Mouse (Mus musculus) C2C12 (cell line): ENCODE results near the gene Glod4.

ENCODE experiments used
- CEBPB ChIP-seq: IDR thresholded peaks from one replicate; pipeline ENCODE4 v1.6.1; 2011; ENCODE audit warnings: low read depth, mild to moderate bottlenecking, control low read depth, moderate library complexity
- CTCF ChIP-seq: IDR thresholded peaks from one replicate; pipeline ENCODE4 v1.5.1; 2011; ENCODE audit not compliant: control insufficient read depth, insufficient read depth, insufficient read length
- FOSL1 ChIP-seq: IDR thresholded peaks from one replicate; pipeline ENCODE4 v1.8.0; 2011; ENCODE audit warnings: mild to moderate bottlenecking, low read length; ENCODE audit not compliant: poor library complexity, insufficient read depth, severe bottlenecking
- MAX ChIP-seq: IDR thresholded peaks from one replicate; pipeline ENCODE4 v1.6.1; 2011; ENCODE audit warnings: mild to moderate bottlenecking, control low read depth
- MYOD1 ChIP-seq: IDR thresholded peaks from one replicate; pipeline ENCODE4 v1.6.1; 2011; ENCODE audit warnings: low read depth; ENCODE audit not compliant: control insufficient read depth, insufficient read length
- MYOG ChIP-seq: IDR thresholded peaks from one replicate; pipeline ENCODE4 v1.6.1; 2011; ENCODE audit not compliant: control insufficient read depth, insufficient read length; ENCODE audit errors: extremely low read depth
- USF1 ChIP-seq: IDR thresholded peaks from one replicate; pipeline ENCODE4 v1.6.1; 2011; ENCODE audit warnings: low read depth, mild to moderate bottlenecking, control low read depth, moderate library complexity

DNA sequence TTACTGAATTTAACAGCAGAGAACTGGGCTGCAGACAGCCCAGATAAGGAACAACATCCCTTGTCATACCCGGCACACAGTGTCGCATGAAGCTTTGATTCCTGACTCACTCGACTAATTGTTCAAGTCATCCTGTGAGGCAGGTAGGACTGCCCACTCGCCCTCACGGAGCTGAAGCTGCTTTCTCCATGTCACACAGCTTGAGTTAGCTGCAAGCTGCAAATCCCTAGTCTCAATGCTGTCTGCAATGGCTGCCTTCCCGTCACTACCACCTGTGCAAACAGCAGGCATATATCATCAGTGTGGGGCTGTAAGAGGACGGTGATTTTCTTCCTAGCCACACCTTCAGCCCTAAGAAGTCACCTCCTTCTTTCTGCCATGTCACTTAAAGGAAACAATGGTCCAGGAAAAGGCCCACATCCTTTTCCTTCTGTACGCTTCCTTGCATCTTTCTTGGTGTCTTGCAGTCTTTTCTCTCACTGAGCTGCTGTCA, 46.5 kb downstream of the Glod4 start:
- TF ChIP-seq CTCF (no peak), MAX (no peak), MYOG (no peak), MYOD1 (no peak), CEBPB (no peak), USF1 (no peak), FOSL1 (no peak)
